Mouse (Mus musculus) C2C12 (cell line): Measurements from ENCODE around the gene Nrp1. TPM values are rescaled to one million over a fixed set of nuclear protein-coding genes. Genes with fewer than 3 reads are reported as not detected.

Experiments
- H3K27me3 ChIP-seq: one replicate; pipeline ENCODE4 v1.6.1; 2011; ENCODE audit not compliant: control insufficient read depth, insufficient read depth, insufficient read length
- H3K36me3 ChIP-seq: one replicate; pipeline ENCODE4 v1.6.1; 2011; ENCODE audit not compliant: control insufficient read depth, insufficient read depth
- H3K4me3 ChIP-seq: one replicate; pipeline ENCODE4 v1.5.1; 2011; ENCODE audit warnings: mild to moderate bottlenecking, control low read depth; ENCODE audit not compliant: poor library complexity, insufficient read depth, severe bottlenecking
- H3K79me2 ChIP-seq: one replicate; pipeline ENCODE4 v1.6.1; 2011; ENCODE audit not compliant: control insufficient read depth, insufficient read depth
- H3K79me3 ChIP-seq: one replicate; pipeline ENCODE4 v1.6.1; 2011; ENCODE audit warnings: low read depth, control low read depth
- H3ac ChIP-seq: one replicate; pipeline ENCODE3; 2011; ENCODE audit warnings: low read depth; ENCODE audit not compliant: control insufficient read depth, insufficient read length
- CEBPB ChIP-seq: IDR thresholded peaks from one replicate; pipeline ENCODE4 v1.6.1; 2011; ENCODE audit warnings: low read depth, mild to moderate bottlenecking, control low read depth, moderate library complexity
- CTCF ChIP-seq: IDR thresholded peaks from one replicate; pipeline ENCODE4 v1.5.1; 2011; ENCODE audit not compliant: control insufficient read depth, insufficient read depth, insufficient read length
- FOSL1 ChIP-seq: IDR thresholded peaks from one replicate; pipeline ENCODE4 v1.8.0; 2011; ENCODE audit warnings: mild to moderate bottlenecking, low read length; ENCODE audit not compliant: poor library complexity, insufficient read depth, severe bottlenecking
- MAX ChIP-seq: IDR thresholded peaks from one replicate; pipeline ENCODE4 v1.6.1; 2011; ENCODE audit warnings: mild to moderate bottlenecking, control low read depth
- MYOD1 ChIP-seq: IDR thresholded peaks from one replicate; pipeline ENCODE4 v1.6.1; 2011; ENCODE audit warnings: low read depth; ENCODE audit not compliant: control insufficient read depth, insufficient read length
- MYOG ChIP-seq: IDR thresholded peaks from one replicate; pipeline ENCODE4 v1.6.1; 2011; ENCODE audit not compliant: control insufficient read depth, insufficient read length; ENCODE audit errors: extremely low read depth
- USF1 ChIP-seq: IDR thresholded peaks from one replicate; pipeline ENCODE4 v1.6.1; 2011; ENCODE audit warnings: low read depth, mild to moderate bottlenecking, control low read depth, moderate library complexity
- polyA plus RNA-seq: library from polyadenylated mRNA; unstranded; fragments of >200 nt; fragmentation: generic; extraction: Trizol; gene quantifications from one replicate; pipeline ENCODE4 v1.2.1, GENCODE M21; 2012; ENCODE audit warnings: missing spikeins

Nrp1 gene
- polyA plus RNA-seq, 1 experiment: 19.1 TPM

DNA sequence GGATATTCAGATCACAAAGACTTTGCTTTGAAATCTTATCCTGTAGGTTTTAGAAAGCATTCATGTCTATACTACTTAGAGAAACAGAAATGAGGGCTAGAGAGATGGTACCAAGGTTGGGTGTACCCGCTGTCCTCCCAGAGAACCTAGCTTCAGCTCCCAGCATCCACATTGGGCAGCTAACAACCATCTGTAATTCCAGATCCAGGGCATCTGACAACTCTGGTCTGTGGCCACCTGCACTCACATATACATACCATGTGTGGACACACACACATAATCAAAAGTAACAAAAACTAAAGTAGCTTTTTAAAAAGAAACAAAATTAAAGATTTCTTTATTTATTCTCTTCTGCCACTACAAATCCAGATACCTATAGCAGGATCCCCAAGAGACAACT, 3.3 kb upstream of the Nrp1 start:
- Histone ChIP-seq H3K27me3 (no peaks in the 10 kb centered on the region), H3K79me2 (peaks cover 8% of the 10 kb centered on the region), H3ac (no peak overlapping the region), H3K79me3 (peaks cover 3% of the 10 kb centered on the region), H3K36me3 (no peaks in the 10 kb centered on the region), H3K4me3 (no peak overlapping the region)
- no peak for TF ChIP-seq MAX
- no peak for TF ChIP-seq CTCF
- no peak for TF ChIP-seq MYOD1
- TF ChIP-seq USF1: no peak
- TF ChIP-seq FOSL1: no peak
- no peak for TF ChIP-seq CEBPB
- no peak for TF ChIP-seq MYOG

DNA sequence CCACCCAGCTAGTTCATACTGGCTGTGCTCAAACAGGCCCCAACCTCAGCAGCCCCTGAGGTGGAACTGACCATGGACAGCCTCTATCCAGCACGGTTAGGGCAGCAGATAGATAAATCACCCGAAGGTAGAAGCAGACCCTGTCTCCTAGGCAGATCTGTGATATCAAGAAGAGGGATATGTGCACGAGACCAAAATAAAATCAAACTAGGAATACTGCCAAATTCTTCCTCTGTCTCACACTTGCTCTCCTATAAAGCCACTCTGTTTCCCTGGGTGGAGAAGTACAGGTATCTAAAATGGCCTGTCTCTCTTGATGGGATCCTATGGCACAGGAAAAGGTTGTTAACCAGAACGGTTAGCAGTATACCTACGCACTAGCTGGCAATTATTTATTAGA, 2.2 kb upstream of the Nrp1 start:
- Histone ChIP-seq H3K79me3 (peaks cover 4% of the 10 kb centered on the region), H3K79me2 (peaks cover 19% of the 10 kb centered on the region), H3K4me3 (peak overlapping the region; percentile 60), H3K36me3 (no peaks in the 10 kb centered on the region), H3ac (no peak overlapping the region), H3K27me3 (no peaks in the 10 kb centered on the region)
- no peak for TF ChIP-seq CTCF
- no peak for TF ChIP-seq MYOD1
- TF ChIP-seq FOSL1: no peak
- TF ChIP-seq MYOG: no peak
- TF ChIP-seq USF1: no peak
- no peak for TF ChIP-seq CEBPB
- TF ChIP-seq MAX: no peak

DNA sequence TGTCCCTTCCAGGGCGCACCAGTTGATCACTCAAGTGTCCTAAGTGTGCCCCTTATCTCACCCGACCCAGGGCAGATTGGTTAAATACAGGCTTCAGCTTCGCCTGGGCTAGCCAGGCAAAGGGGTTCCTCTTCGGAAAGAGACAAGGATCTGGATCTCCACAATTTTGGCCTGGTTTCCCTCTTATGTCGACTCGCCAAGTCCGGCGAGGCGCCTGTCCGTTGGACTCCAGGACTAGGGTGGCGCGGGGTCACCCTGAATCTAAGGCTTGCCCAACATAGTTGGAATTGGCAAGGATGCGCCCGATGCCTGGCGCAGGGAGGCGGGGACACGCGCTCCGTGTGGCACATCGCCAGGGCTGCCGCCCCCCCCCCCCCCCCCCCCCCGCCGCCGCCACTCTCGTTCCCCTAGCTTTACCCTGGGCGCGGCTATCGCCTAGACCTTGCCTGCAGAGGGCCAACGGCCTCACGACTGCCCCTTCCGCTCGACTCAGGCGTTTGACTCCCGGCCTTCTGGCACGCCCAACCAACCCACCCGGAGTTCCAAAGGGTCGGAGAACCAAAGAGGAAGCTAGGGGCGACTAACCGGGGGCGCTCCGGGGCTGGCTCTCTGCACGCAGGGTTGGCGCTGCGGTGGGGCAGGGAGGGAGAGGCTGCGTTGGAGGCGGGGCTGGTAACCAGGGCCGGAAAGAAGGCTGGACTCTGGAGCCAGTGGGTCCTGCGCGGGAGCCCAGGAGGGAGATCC, 1.4 kb upstream of the Nrp1 start:
- H3ac ChIP-seq: peak overlapping the region; percentile 80

DNA sequence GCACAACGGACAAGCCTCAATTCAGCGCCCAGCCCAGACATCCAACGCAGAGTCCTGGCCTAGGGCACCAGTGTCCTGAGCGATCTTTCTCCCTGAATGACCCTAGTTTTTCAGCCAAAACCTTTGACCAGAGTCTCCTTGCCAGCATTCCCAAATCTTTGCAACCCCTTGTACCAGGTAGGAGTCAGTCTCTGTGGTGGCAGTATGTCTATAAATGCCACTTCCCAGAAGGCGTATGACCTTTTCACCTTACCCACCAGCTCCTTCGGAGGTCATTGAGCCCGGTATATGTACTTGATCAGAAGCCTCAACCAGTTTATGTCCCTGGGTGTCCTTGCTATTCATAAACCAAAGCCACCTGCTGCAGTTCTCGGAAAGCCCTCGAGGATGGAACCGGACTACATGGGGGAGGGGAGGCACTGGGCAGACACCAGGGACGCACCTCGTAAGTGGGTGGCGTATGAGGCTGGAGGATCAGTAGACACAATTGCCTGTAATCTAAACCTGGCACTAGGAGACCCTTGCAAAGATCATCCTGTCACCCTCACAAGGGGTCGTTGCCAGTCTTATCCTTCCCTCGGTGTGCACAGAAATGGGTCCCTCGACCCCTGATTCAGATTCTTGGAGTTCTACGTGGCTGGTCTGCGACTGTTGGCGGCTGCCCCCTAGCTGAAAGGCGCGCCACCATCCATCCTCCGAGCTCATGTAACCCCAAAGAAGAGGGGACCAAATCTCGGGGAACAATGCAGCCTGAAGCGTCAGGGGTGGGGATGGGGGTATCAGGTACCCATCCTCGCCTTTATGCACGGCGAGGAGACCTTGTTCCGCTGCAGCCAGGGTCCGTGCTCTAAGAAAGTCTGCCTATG, 631 bp upstream of the Nrp1 start:
- Histone ChIP-seq H3K36me3 (no peaks in the 10 kb centered on the region), H3K27me3 (no peaks in the 10 kb centered on the region), H3ac (peak overlapping the region; percentile 80), H3K79me2 (peaks cover 26% of the 10 kb centered on the region), H3K79me3 (peaks cover 4% of the 10 kb centered on the region), H3K4me3 (peak overlapping the region; percentile 60)
- TF ChIP-seq CTCF (peak; percentile 47), MAX (peak; percentile 36), USF1 (no peak)

More for the DNA sequence above, 1.4 kb upstream of the Nrp1 start:
- Histone ChIP-seq H3K36me3 (no peaks in the 10 kb centered on the region), H3K79me3 (peaks cover 4% of the 10 kb centered on the region), H3K27me3 (no peaks in the 10 kb centered on the region), H3K79me2 (peaks cover 26% of the 10 kb centered on the region), H3K4me3 (peak overlapping the region; percentile 60)
- TF ChIP-seq CTCF: peak; percentile 28
- no peak for TF ChIP-seq MAX

DNA sequence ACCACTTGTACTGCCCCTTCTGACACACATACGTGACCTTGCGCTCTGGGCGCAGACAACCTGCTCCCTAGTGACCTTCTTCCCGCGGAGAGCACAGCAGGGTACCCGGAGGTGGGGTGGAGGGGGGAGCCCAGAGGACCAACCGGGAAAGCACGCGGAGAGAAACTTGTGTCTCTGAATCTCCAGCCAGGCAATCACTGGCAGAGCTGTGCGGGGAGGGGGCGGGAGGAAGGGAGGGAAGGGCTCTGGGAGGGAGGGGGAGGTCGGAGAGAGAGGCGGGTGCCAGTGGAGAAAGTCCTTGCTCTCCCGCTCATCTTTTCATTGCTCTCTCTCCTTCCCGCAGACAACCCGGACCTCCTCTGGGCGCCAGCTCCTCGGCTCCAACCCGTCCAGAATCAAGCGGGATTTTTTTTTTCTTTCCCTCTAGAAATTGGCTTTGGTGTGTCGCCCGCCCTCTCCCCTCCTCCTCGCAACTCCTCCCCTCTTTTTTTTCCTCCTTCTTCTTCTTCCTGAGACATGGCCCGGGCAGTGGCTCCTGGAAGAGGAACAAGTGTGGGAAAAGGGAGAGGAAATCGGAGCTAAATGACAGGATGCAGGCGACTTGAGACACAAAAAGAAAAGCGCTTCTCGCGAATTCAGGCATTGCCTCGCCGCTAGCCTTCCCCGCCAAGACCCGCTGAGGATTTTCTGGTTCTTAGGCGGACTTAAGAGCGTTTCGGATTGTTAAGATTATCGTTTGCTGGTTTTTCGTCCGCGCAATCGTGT, 534 bp downstream of the Nrp1 start:
- Histone ChIP-seq H3ac (peak overlapping the region; percentile 94), H3K27me3 (no peaks in the 10 kb centered on the region), H3K36me3 (peaks cover 6% of the 10 kb centered on the region), H3K79me2 (peaks cover 27% of the 10 kb centered on the region), H3K4me3 (peak overlapping the region; percentile 60), H3K79me3 (peaks cover 4% of the 10 kb centered on the region)
- TF ChIP-seq MAX: peak; percentile 10
- no peak for TF ChIP-seq MYOD1
